Mouse (Mus musculus) midbrain, embryonic 12.5 days (tissue): ENCODE results near the gene Spns2. TPM values are rescaled to one million over a fixed set of nuclear protein-coding genes. Genes with fewer than 3 reads are reported as not detected.

Source experiments
- ATAC-seq: fragments of 200-750 bp; cut with Nextera tagmentation; 2 replicates; pipeline ENCODE4 v1.8.0; 2017; ENCODE audit warnings: low read depth, moderate TSS enrichment, moderate library complexity; ENCODE audit not compliant: low FRiP score
- H3K27ac ChIP-seq: fragments of 300-500 bp; sonication (generic); replicated peaks from 2 replicates; pipeline ENCODE4 v1.5.1; 2016; ENCODE audit warnings: mild to moderate bottlenecking
- H3K27me3 ChIP-seq: fragments of 300-500 bp; sonication (generic); 2 replicates; pipeline ENCODE4 v1.6.1; 2016; ENCODE audit warnings: mild to moderate bottlenecking
- H3K36me3 ChIP-seq: fragments of 300-500 bp; sonication (generic); 2 replicates; pipeline ENCODE4 v1.6.1; 2016
- H3K4me1 ChIP-seq: fragments of 300-500 bp; sonication (generic); 2 replicates; pipeline ENCODE4 v1.6.1; 2016
- H3K4me2 ChIP-seq: fragments of 300-500 bp; sonication (generic); replicated peaks from 2 replicates; pipeline ENCODE4 v1.6.1; 2016; ENCODE audit warnings: mild to moderate bottlenecking, moderate library complexity
- H3K4me3 ChIP-seq: fragments of 300-500 bp; sonication (generic); 2 replicates; pipeline ENCODE4 v1.5.1; 2016; ENCODE audit warnings: mild to moderate bottlenecking
- H3K9ac ChIP-seq: fragments of 300-500 bp; sonication (generic); replicated peaks from 2 replicates; pipeline ENCODE4 v1.6.1; 2016; ENCODE audit warnings: mild to moderate bottlenecking, moderate library complexity
- H3K9me3 ChIP-seq: fragments of 300-500 bp; sonication (generic); 2 replicates; pipeline ENCODE4 v1.6.1; 2016; ENCODE audit warnings: mild to moderate bottlenecking
- WGBS: fragments of 180-500 bp; shearing (Covaris S2); methylation state at CpG from one replicate; pipeline ENCODE4 v1.1.7; 2016; 5-methylcytosine and 5-hydroxymethylcytosine counted together
- polyA plus RNA-seq: library from polyadenylated mRNA; unstranded; fragments of >200 nt; fragmentation: Nextera tagmentation; extraction: Ambion mirVana; gene quantifications from 2 replicates; pipeline ENCODE4 v1.2.1, GENCODE M21; 2016

The Spns2 gene
- polyA plus RNA-seq: 6.8 and 9.4 TPM in 2 replicates

- peak; percentile 89 for ATAC-seq
- Histone ChIP-seq H3K27me3 (peaks cover 41% of the 10 kb centered on the region), H3K4me2 (peak within 1 kb of the TSS; percentile 86), H3K4me1 (peaks cover 23% of the 10 kb centered on the region), H3K27ac (peak within 1 kb of the TSS; percentile 81), H3K36me3 (no peaks in the 10 kb centered on the region), H3K4me3 (peak within 1 kb of the TSS; percentile 76), H3K9ac (peak within 1 kb of the TSS; percentile 88), H3K9me3 (no peaks in the 10 kb centered on the region)
- under 1% methylated on average over 39 of the region's 42 CpGs for WGBS
Observed at GRCm38 (mm10) chr11:72489881-72490301, at the start of gene Spns2. Gene Spns2, minus strand, starts transcription at chr11:72489904.

DNA sequence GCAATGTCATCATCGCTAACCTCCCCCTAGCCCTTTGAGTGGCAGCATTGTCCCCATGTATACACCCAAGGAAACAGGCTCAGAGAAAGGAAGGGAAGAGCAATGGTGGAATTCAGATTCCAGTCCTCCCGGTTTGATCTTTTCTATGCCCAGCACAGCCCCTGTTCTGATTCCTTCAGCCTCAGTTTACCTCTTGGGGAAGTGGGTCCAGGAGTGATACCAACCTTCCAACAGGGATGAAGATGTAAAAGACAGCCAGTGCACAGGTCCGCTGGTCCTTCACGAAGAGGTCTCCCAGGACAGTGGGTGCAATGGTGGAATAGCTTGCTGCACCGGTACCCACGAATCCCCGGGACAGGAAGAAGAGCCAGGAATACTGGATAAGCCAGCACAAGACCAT lies 49.1 kb upstream of the Spns2 start:
- H3K4me2 ChIP-seq: no peak overlapping the region
- no peak overlapping the region for H3K27ac ChIP-seq
- H3K4me1 ChIP-seq: no peaks in the 10 kb centered on the region
- no peaks in the 10 kb centered on the region for H3K9me3 ChIP-seq
- H3K4me3 ChIP-seq: no peak overlapping the region
- 91% methylated on average over 7 of the region's 7 CpGs for WGBS
- H3K36me3 ChIP-seq: no peaks in the 10 kb centered on the region
- no peak overlapping the region for H3K9ac ChIP-seq
- no peaks in the 10 kb centered on the region for H3K27me3 ChIP-seq
- no peak for ATAC-seq

DNA sequence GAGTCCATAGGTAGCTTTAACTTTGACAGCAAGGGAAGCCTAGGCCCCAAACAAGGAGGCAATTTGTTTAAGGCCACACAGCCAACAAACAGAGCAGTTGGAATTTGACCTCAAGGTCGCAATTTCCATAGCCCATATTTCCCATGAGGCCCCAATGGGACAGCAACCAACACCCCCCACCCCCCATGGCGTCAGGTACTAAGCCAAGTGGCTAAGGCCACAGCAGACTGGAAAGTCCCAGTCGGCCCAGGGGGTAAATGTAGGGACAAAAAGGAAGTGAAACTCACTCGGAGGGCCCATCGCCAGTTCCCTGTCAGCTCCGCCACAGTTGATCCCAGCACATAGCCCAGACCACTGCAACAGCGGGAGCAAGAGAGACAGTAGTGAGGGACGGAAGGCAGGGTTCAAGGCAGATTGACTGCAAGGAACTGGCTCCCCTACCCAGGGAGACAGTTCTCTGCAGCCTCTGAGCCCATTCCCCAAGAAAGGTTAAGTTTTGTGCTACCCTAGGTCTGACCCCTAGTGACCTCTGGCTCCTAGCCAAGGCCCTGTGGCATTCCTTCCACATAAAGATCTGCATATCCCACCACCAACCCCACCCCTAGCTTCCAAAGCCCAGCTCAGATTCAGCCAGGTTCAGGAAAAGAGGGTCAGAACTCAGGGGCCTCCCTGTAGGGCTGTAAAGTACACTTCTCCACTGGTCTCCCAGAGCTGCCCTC lies 48.5 kb upstream of the Spns2 start:
- Histone ChIP-seq H3K4me1 (no peaks in the 10 kb centered on the region), H3K9me3 (no peaks in the 10 kb centered on the region), H3K4me3 (no peak overlapping the region), H3K27ac (no peak overlapping the region), H3K36me3 (no peaks in the 10 kb centered on the region), H3K27me3 (no peaks in the 10 kb centered on the region), H3K9ac (no peak overlapping the region), H3K4me2 (no peak overlapping the region)
- 71% methylated on average over 8 of the region's 8 CpGs for WGBS
- no peak for ATAC-seq

GRCm38 (mm10) chr11:72537503-72537902 lies 47.8 kb upstream of the Spns2 start:
- ATAC-seq: no peak
- WGBS: 88% methylated on average over 2 of the region's 2 CpGs
- H3K9ac ChIP-seq: no peak overlapping the region
- H3K9me3 ChIP-seq: no peaks in the 10 kb centered on the region
- no peak overlapping the region for H3K27ac ChIP-seq
- H3K4me1 ChIP-seq: no peaks in the 10 kb centered on the region
- H3K36me3 ChIP-seq: no peaks in the 10 kb centered on the region
- no peaks in the 10 kb centered on the region for H3K27me3 ChIP-seq
- H3K4me3 ChIP-seq: no peak overlapping the region
- H3K4me2 ChIP-seq: no peak overlapping the region

GRCm38 (mm10) chr11:72535519-72535918 lies 45.8 kb upstream of the Spns2 start:
- no peak for ATAC-seq
- no peak overlapping the region for H3K4me3 ChIP-seq
- H3K9me3 ChIP-seq: no peaks in the 10 kb centered on the region
- H3K27ac ChIP-seq: no peak overlapping the region
- no peaks in the 10 kb centered on the region for H3K36me3 ChIP-seq
- H3K4me1 ChIP-seq: no peaks in the 10 kb centered on the region
- WGBS: 70% methylated on average over 3 of the region's 3 CpGs
- no peak overlapping the region for H3K4me2 ChIP-seq
- H3K9ac ChIP-seq: no peak overlapping the region
- H3K27me3 ChIP-seq: no peaks in the 10 kb centered on the region

- H3K4me1 ChIP-seq: no peaks in the 10 kb centered on the region
Observed at GRCm38 (mm10) chr11:72532890-72533289, 43.2 kb upstream of the Spns2 start.

GRCm38 (mm10) chr11:72531632-72532031 lies 41.9 kb upstream of the Spns2 start:
- Histone ChIP-seq H3K4me3 (no peak overlapping the region), H3K4me2 (no peak overlapping the region), H3K9me3 (no peaks in the 10 kb centered on the region), H3K4me1 (no peaks in the 10 kb centered on the region), H3K9ac (no peak overlapping the region), H3K36me3 (no peaks in the 10 kb centered on the region), H3K27ac (no peak overlapping the region), H3K27me3 (no peaks in the 10 kb centered on the region)
- ATAC-seq: no peak
- WGBS: 61% methylated on average over 1 of the region's 1 CpGs

More at GRCm38 (mm10) chr11:72532890-72533289, 43.2 kb upstream of the Spns2 start:
- ATAC-seq: no peak
- Histone ChIP-seq H3K9me3 (no peaks in the 10 kb centered on the region), H3K9ac (no peak overlapping the region), H3K4me2 (no peak overlapping the region), H3K36me3 (no peaks in the 10 kb centered on the region), H3K4me3 (no peak overlapping the region), H3K27me3 (no peaks in the 10 kb centered on the region), H3K27ac (no peak overlapping the region)
- WGBS: 89% methylated on average over 3 of the region's 3 CpGs

- H3K4me3 ChIP-seq: no peak overlapping the region
- no peaks in the 10 kb centered on the region for H3K36me3 ChIP-seq
- H3K27ac ChIP-seq: no peak overlapping the region
- no peak overlapping the region for H3K4me2 ChIP-seq
- no peak overlapping the region for H3K9ac ChIP-seq
- H3K9me3 ChIP-seq: no peaks in the 10 kb centered on the region
- no peak for ATAC-seq
- no peaks in the 10 kb centered on the region for H3K4me1 ChIP-seq
- H3K27me3 ChIP-seq: no peaks in the 10 kb centered on the region
- 84% methylated on average over 5 of the region's 5 CpGs for WGBS
Observed at GRCm38 (mm10) chr11:72531144-72531543, 41.4 kb upstream of the Spns2 start.

- ATAC-seq: no peak
- H3K4me1 ChIP-seq: no peaks in the 10 kb centered on the region
- 89% methylated on average over 4 of the region's 4 CpGs for WGBS
- H3K27ac ChIP-seq: no peak overlapping the region
- no peak overlapping the region for H3K4me2 ChIP-seq
- no peaks in the 10 kb centered on the region for H3K36me3 ChIP-seq
- no peaks in the 10 kb centered on the region for H3K27me3 ChIP-seq
- no peak overlapping the region for H3K9ac ChIP-seq
- H3K4me3 ChIP-seq: no peak overlapping the region
- H3K9me3 ChIP-seq: no peaks in the 10 kb centered on the region
Observed at GRCm38 (mm10) chr11:72526190-72526589, 36.5 kb upstream of the Spns2 start.

DNA sequence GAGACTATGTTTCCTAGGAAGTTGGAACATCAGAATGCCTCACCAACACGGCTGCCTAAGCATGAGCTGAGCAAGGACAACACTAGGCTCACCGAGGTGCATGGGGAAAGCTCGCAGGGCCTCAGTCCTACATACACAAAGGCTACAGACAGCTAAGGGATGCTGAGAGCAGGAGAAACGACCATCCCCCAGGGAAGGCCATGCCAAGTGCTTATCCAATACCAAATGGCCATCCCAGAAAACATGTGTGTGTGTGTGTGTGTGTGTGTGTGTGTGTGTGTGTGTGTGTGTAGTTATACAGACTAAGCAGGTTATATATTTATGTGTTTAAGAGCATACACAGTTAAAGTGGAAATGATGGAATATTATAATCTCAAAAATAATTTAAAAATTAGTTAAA lies 34.0 kb upstream of the Spns2 start:
- no peaks in the 10 kb centered on the region for H3K36me3 ChIP-seq
- no peak overlapping the region for H3K27ac ChIP-seq
- ATAC-seq: no peak
- H3K9ac ChIP-seq: no peak overlapping the region
- no peaks in the 10 kb centered on the region for H3K9me3 ChIP-seq
- WGBS: 47% methylated on average over 4 of the region's 4 CpGs
- H3K4me2 ChIP-seq: no peak overlapping the region
- H3K4me3 ChIP-seq: no peak overlapping the region
- no peaks in the 10 kb centered on the region for H3K4me1 ChIP-seq
- H3K27me3 ChIP-seq: no peaks in the 10 kb centered on the region

- no peaks in the 10 kb centered on the region for H3K9me3 ChIP-seq
- H3K4me1 ChIP-seq: no peaks in the 10 kb centered on the region
- no peak overlapping the region for H3K27ac ChIP-seq
- no peak overlapping the region for H3K4me2 ChIP-seq
- no peak overlapping the region for H3K4me3 ChIP-seq
- no peak for ATAC-seq
- no peaks in the 10 kb centered on the region for H3K36me3 ChIP-seq
- 89% methylated on average over 5 of the region's 5 CpGs for WGBS
- H3K27me3 ChIP-seq: no peaks in the 10 kb centered on the region
- H3K9ac ChIP-seq: no peak overlapping the region
Observed at GRCm38 (mm10) chr11:72522616-72523041, 32.9 kb upstream of the Spns2 start.

- Histone ChIP-seq H3K36me3 (no peaks in the 10 kb centered on the region), H3K4me2 (no peak overlapping the region)
- no peak for ATAC-seq
Observed at GRCm38 (mm10) chr11:72521598-72522541, 32.2 kb upstream of the Spns2 start.

More at GRCm38 (mm10) chr11:72521598-72522541, 32.2 kb upstream of the Spns2 start:
- Histone ChIP-seq H3K9me3 (no peaks in the 10 kb centered on the region), H3K27ac (no peak overlapping the region), H3K9ac (no peak overlapping the region), H3K27me3 (no peaks in the 10 kb centered on the region), H3K4me3 (no peak overlapping the region), H3K4me1 (no peaks in the 10 kb centered on the region)
- WGBS: 83% methylated on average over 5 of the region's 5 CpGs
